Mouse (Mus musculus) erythroblast, embryonic 14.5 days (primary cell): ENCODE data around the gene Tmem18.

ENCODE experiments used
- GATA1 ChIP-seq: IDR thresholded peaks from 2 replicates; pipeline ENCODE4 v1.6.1; 2012; ENCODE audit warnings: low read length, inconsistent platforms, mixed read lengths
- TAL1 ChIP-seq: IDR thresholded peaks from 3 replicates; pipeline ENCODE4 v1.6.1; 2012; ENCODE audit warnings: low read length, inconsistent platforms, mixed read lengths

DNA sequence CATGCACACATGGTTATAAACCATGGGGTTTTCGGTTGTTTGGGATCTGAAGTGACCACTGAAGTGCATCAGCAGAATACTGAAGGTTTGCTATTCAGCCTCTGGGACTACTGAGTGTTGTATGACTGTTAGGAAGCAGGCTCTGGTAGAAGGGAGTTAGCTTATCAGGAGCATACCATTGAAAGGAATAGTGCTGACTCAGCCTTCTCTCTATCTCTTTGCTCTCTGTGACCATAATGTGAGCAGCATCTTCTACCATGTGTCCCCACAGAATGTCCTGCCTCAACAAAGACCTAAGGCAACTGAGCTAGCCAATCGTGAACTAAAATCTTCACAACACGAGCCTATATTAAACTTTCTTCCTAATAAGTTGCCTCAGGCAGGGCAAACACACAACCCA lies 8.3 kb upstream of the Tmem18 start:
- TF ChIP-seq GATA1 (no peak), TAL1 (no peak)
